Comparison of ENCODE assay signal across 8 mouse cellular contexts in the genomic region with DNA sequence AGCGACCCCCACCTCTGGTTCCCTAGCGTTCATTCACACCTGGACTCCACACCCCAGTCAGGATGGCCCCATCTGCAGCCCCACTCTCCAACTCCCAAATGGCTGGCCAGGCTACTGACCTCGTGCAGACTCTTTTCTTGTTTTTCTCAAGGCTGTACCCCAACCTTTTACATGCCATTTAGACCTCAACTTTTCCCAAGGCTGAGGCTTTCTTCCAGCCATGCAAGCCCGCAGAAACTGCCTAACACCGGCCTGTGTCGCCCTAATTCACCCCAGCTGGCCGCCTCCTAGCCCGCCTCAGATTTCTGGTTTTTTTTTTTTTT. TPM values are rescaled to one million over a fixed set of nuclear protein-coding genes. Genes with fewer than 3 reads are reported as not detected.
DNase-seq lines count a peak whose midpoint lies in the region; ATAC-seq and TF ChIP-seq lines count a peak whose summit lies in the region.

No protein-coding gene starts in this region.

- under 1% methylated on average over 8 of the region's 8 CpGs for WGBS in kidney, embryonic 15.5 days
- under 1% methylated on average over 8 of the region's 8 CpGs for WGBS in embryonic facial prominence, embryonic 12.5 days
- 7% methylated on average over 8 of the region's 8 CpGs for WGBS in intestine, postnatal 0 days

- no peaks in the 10 kb centered on the region for H3K9me3 ChIP-seq in kidney, embryonic 15.5 days (replicated peaks)
- no peaks in the 10 kb centered on the region for H3K9me3 ChIP-seq in embryonic facial prominence, embryonic 12.5 days
- H3K9me3 ChIP-seq in intestine, postnatal 0 days (ENCODE audit: control insufficient read depth), result no peaks in the 10 kb centered on the region

- TF ChIP-seq CTCF in intestine, postnatal 0 days (IDR thresholded peaks at IDR 0.05; ENCODE audit: low read depth), result no peak

- ATAC-seq in kidney, embryonic 15.5 days (replicated peaks; ENCODE audit: low FRiP score), result no peak
- no peak for ATAC-seq in embryonic facial prominence, embryonic 12.5 days (ENCODE audit: insufficient number of reproducible peaks, insufficient read depth, low FRiP score, low TSS enrichment)
- no peak for ATAC-seq in intestine, postnatal 0 days
- no peak for ATAC-seq in CD4-positive, CD25-positive, alpha-beta regulatory T cell, adult 4 months

- H3K4me2 ChIP-seq in kidney, embryonic 15.5 days, result peak overlapping the region; percentile 86
- peak overlapping the region; percentile 93 for H3K4me2 ChIP-seq in embryonic facial prominence, embryonic 12.5 days (replicated peaks)
- peak overlapping the region; percentile 91 for H3K4me2 ChIP-seq in intestine, postnatal 0 days (replicated peaks; ENCODE audit: low read depth)

- peaks cover 29% of the 10 kb centered on the region for H3K36me3 ChIP-seq in kidney, embryonic 15.5 days
- peaks cover 25% of the 10 kb centered on the region for H3K36me3 ChIP-seq in embryonic facial prominence, embryonic 12.5 days
- H3K36me3 ChIP-seq in intestine, postnatal 0 days (ENCODE audit: control insufficient read depth, insufficient read depth), result peaks cover 18% of the 10 kb centered on the region

- peak overlapping the region; percentile 94 for H3K27ac ChIP-seq in kidney, embryonic 15.5 days
- peak overlapping the region; percentile 97 for H3K27ac ChIP-seq in embryonic facial prominence, embryonic 12.5 days
- peak overlapping the region; percentile 89; the same call in 1 of the 2 replicates for H3K27ac ChIP-seq in intestine, postnatal 0 days (ENCODE audit: low read depth, low read length)

- peak overlapping the region; percentile 94 for H3K9ac ChIP-seq in kidney, embryonic 15.5 days
- peak overlapping the region; percentile 97 for H3K9ac ChIP-seq in embryonic facial prominence, embryonic 12.5 days
- H3K9ac ChIP-seq in intestine, postnatal 0 days (ENCODE audit: low read depth, low read length), result peak overlapping the region; percentile 87

- H3K4me1 ChIP-seq in kidney, embryonic 15.5 days, result peaks cover 66% of the 10 kb centered on the region
- H3K4me1 ChIP-seq in embryonic facial prominence, embryonic 12.5 days, result peaks cover 43% of the 10 kb centered on the region
- H3K4me1 ChIP-seq in intestine, postnatal 0 days (replicated peaks; ENCODE audit: control insufficient read depth, insufficient read depth, low read length), result peaks cover 8% of the 10 kb centered on the region; the same call in 1 of the 2 replicates

- peak overlapping the region; percentile 94 for H3K4me3 ChIP-seq in kidney, embryonic 15.5 days (replicated peaks)
- H3K4me3 ChIP-seq in embryonic facial prominence, embryonic 12.5 days, result peak overlapping the region; percentile 94
- H3K4me3 ChIP-seq in intestine, postnatal 0 days (ENCODE audit: low read depth, low read length), result peak overlapping the region; percentile 81

- DNase-seq in kidney, adult 9 months, result no peak
- peak; percentile 44 for DNase-seq in neural tube, embryonic 10.5 days (ENCODE audit: extremely low spot score, low spot score)
- DNase-seq in yolk sac, embryonic 10.5 days (ENCODE audit: low spot score), result no peak
- no peak for DNase-seq in ovary, postnatal 14 days (ENCODE audit: low spot score)

- H3K27me3 ChIP-seq in kidney, embryonic 15.5 days, result no peaks in the 10 kb centered on the region
- no peaks in the 10 kb centered on the region for H3K27me3 ChIP-seq in embryonic facial prominence, embryonic 12.5 days
- H3K27me3 ChIP-seq in intestine, postnatal 0 days (replicated peaks; ENCODE audit: control insufficient read depth, insufficient read depth, low read length), result no peaks in the 10 kb centered on the region

RNA-seq across cellular contexts. Expression of a gene that starts 1.1 kb away (rescaled TPM):
- 49.1 and 54.9 TPM in 2 replicates for polyA plus RNA-seq in kidney, embryonic 15.5 days (2015; fragmentation: Nextera tagmentation; extraction: Ambion mirVana)
- polyA plus RNA-seq in embryonic facial prominence, embryonic 12.5 days (2016; fragmentation: Nextera tagmentation; extraction: Ambion mirVana), result 87.3 and 91.6 TPM in 2 replicates
- polyA plus RNA-seq in intestine, postnatal 0 days (2015; fragmentation: Nextera tagmentation; extraction: Ambion mirVana), result 12.6 and 12.9 TPM in 2 replicates
- polyA plus RNA-seq in CD4-positive, CD25-positive, alpha-beta regulatory T cell, adult 4 months (2017; shearing (Covaris generic)), result not detected

RNA-seq across cellular contexts. Expression of a gene that starts 17.6 kb away (rescaled TPM):
- 14.2 and 16.0 TPM in 2 replicates for polyA plus RNA-seq in kidney, embryonic 15.5 days (2015; fragmentation: Nextera tagmentation; extraction: Ambion mirVana)
- 16.0 and 18.8 TPM in 2 replicates for polyA plus RNA-seq in embryonic facial prominence, embryonic 12.5 days (2016; fragmentation: Nextera tagmentation; extraction: Ambion mirVana)
- 11.8 and 13.4 TPM in 2 replicates for polyA plus RNA-seq in intestine, postnatal 0 days (2015; fragmentation: Nextera tagmentation; extraction: Ambion mirVana)
- 10 to 100 TPM in 1 of 2 experiments, 1 to 10 TPM in 1; 9.2 to 16.7 TPM for polyA plus RNA-seq in CD4-positive, CD25-positive, alpha-beta regulatory T cell, adult 4 months (2017; shearing (Covaris generic))

RNA-seq across cellular contexts. Expression of a gene that starts 36.8 kb away (rescaled TPM):
- 77.9 and 87.5 TPM in 2 replicates for polyA plus RNA-seq in kidney, embryonic 15.5 days (2015; fragmentation: Nextera tagmentation; extraction: Ambion mirVana)
- polyA plus RNA-seq in embryonic facial prominence, embryonic 12.5 days (2016; fragmentation: Nextera tagmentation; extraction: Ambion mirVana), result 87.1 and 93.4 TPM in 2 replicates
- 23.8 and 24.8 TPM in 2 replicates for polyA plus RNA-seq in intestine, postnatal 0 days (2015; fragmentation: Nextera tagmentation; extraction: Ambion mirVana)
- polyA plus RNA-seq in CD4-positive, CD25-positive, alpha-beta regulatory T cell, adult 4 months (2017; shearing (Covaris generic)), result 1 to 10 TPM; 1.0 to 1.7 TPM

RNA-seq across cellular contexts. Expression of a gene that starts 43.5 kb away (rescaled TPM):
- polyA plus RNA-seq in kidney, embryonic 15.5 days (2015; fragmentation: Nextera tagmentation; extraction: Ambion mirVana), result 141 and 158 TPM in 2 replicates
- 171 and 177 TPM in 2 replicates for polyA plus RNA-seq in embryonic facial prominence, embryonic 12.5 days (2016; fragmentation: Nextera tagmentation; extraction: Ambion mirVana)
- 31.3 and 32.2 TPM in 2 replicates for polyA plus RNA-seq in intestine, postnatal 0 days (2015; fragmentation: Nextera tagmentation; extraction: Ambion mirVana)
- 10 to 100 TPM; 60.2 to 63.7 TPM for polyA plus RNA-seq in CD4-positive, CD25-positive, alpha-beta regulatory T cell, adult 4 months (2017; shearing (Covaris generic))

RNA-seq across cellular contexts. Expression of a gene that starts 56.6 kb away (rescaled TPM):
- polyA plus RNA-seq in kidney, embryonic 15.5 days (2015; fragmentation: Nextera tagmentation; extraction: Ambion mirVana), result 5.9 and 7.3 TPM in 2 replicates
- 6.7 and 8.2 TPM in 2 replicates for polyA plus RNA-seq in embryonic facial prominence, embryonic 12.5 days (2016; fragmentation: Nextera tagmentation; extraction: Ambion mirVana)
- polyA plus RNA-seq in intestine, postnatal 0 days (2015; fragmentation: Nextera tagmentation; extraction: Ambion mirVana), result 10.4 and 11.0 TPM in 2 replicates
- polyA plus RNA-seq in CD4-positive, CD25-positive, alpha-beta regulatory T cell, adult 4 months (2017; shearing (Covaris generic)), result 1 to 10 TPM in 1 of 2 experiments, under 1 TPM in 1; 0.65 to 1.3 TPM

Comparison
In these comparisons a context has a peak if more than half of its experiments do, and no peak if none do; other contexts are left out.
1. RNA of a gene that starts 1.1 kb away (polyA plus RNA-seq): 87.3 to 91.6 TPM in embryonic facial prominence, embryonic 12.5 days, 49.1 to 54.9 TPM in kidney, embryonic 15.5 days and 12.6 to 12.9 TPM in intestine, postnatal 0 days; not detected in CD4-positive, CD25-positive, alpha-beta regulatory T cell, adult 4 months; every median in the first group is over 10 times any median in the second.
2. Peak in every context shown above with its lines, with median percentiles within 50 percentile points of each other: H3K27ac ChIP-seq, H3K4me2 ChIP-seq, H3K4me3 ChIP-seq and H3K9ac ChIP-seq.